Mouse (Mus musculus): ENCODE measurements around the gene Nptxr.

GRCm38 (mm10) chr15:79798591-79798990, 6.0 kb downstream of the Nptxr start:
- no peak for TF ChIP-seq POLR2A (IDR thresholded peaks at IDR 0.05; ENCODE audit: insufficient read depth, low read depth, low read length)
- no peak for TF ChIP-seq CTCF (IDR thresholded peaks at IDR 0.05; ENCODE audit: insufficient read depth, low read depth, low read length)

All from olfactory bulb, adult 2 months (tissue).